Mouse (Mus musculus) forebrain, embryonic 15.5 days (tissue): Measurements from ENCODE around the gene Chmp4b. TPM values are rescaled to one million over a fixed set of nuclear protein-coding genes. Genes with fewer than 3 reads are reported as not detected.

ENCODE experiments used
- ATAC-seq: fragments of 200-750 bp; cut with Nextera tagmentation; replicated peaks from 2 replicates; pipeline ENCODE4 v1.8.0; 2017; ENCODE audit warnings: mild to moderate bottlenecking, moderate TSS enrichment, moderate library complexity
- H3K27ac ChIP-seq: fragments of 300-500 bp; sonication (generic); replicated peaks from 2 replicates; pipeline ENCODE4 v1.5.1; 2015; ENCODE audit warnings: mild to moderate bottlenecking, inconsistent platforms
- H3K27me3 ChIP-seq: fragments of 300-500 bp; sonication (generic); 2 replicates; pipeline ENCODE4 v1.6.1; 2015; ENCODE audit warnings: inconsistent platforms
- H3K36me3 ChIP-seq: fragments of 300-500 bp; sonication (generic); 2 replicates; pipeline ENCODE4 v1.6.1; 2015; ENCODE audit warnings: mild to moderate bottlenecking, inconsistent platforms
- H3K4me1 ChIP-seq: fragments of 300-500 bp; sonication (generic); 2 replicates; pipeline ENCODE4 v1.6.1; 2015; ENCODE audit warnings: inconsistent platforms
- H3K4me2 ChIP-seq: fragments of 300-500 bp; sonication (generic); replicated peaks from 2 replicates; pipeline ENCODE4 v1.6.1; 2015; ENCODE audit warnings: mild to moderate bottlenecking, inconsistent platforms
- H3K4me3 ChIP-seq: fragments of 300-500 bp; sonication (generic); 2 replicates; pipeline ENCODE4 v1.5.1; 2015; ENCODE audit warnings: mild to moderate bottlenecking, inconsistent platforms
- H3K9ac ChIP-seq: fragments of 300-500 bp; sonication (generic); replicated peaks from 2 replicates; pipeline ENCODE4 v1.6.1; 2015; ENCODE audit warnings: mild to moderate bottlenecking, inconsistent platforms
- H3K9me3 ChIP-seq: fragments of 300-500 bp; sonication (generic); 2 replicates; pipeline ENCODE4 v1.6.1; 2016; ENCODE audit warnings: inconsistent platforms
- WGBS: fragments of 180-500 bp; shearing (Covaris S2); methylation state at CpG from one replicate; pipeline ENCODE4 v1.1.7; 2015; ENCODE audit warnings: mixed read lengths; 5-methylcytosine and 5-hydroxymethylcytosine counted together
- polyA plus RNA-seq: library from polyadenylated mRNA; unstranded; fragments of >200 nt; fragmentation: Nextera tagmentation; extraction: Ambion mirVana; gene quantifications from 2 replicates; pipeline ENCODE4 v1.2.1, GENCODE M21; 2015

Chmp4b gene
- polyA plus RNA-seq = 23.9 and 25.0 TPM in 2 replicates

- WGBS = 66% methylated on average over 8 of the region's 8 CpGs
- no peaks in the 10 kb centered on the region for H3K9me3 ChIP-seq
- no peak within 1 kb of the TSS for H3K27ac ChIP-seq
These were observed at the start of gene Chmp4b for GRCm38 (mm10) chr2:154651363-154651762. Chmp4b (plus strand) TSS chr2:154651705.

GRCm38 (mm10) chr2:154603007-154603637 lies 48.4 kb upstream of the Chmp4b start:
- peak overlapping the region; percentile 78 for H3K9ac ChIP-seq
- H3K27me3 ChIP-seq = no peaks in the 10 kb centered on the region
- H3K9me3 ChIP-seq = no peaks in the 10 kb centered on the region
- H3K4me2 ChIP-seq = peak overlapping the region; percentile 64
- H3K4me3 ChIP-seq = peak overlapping the region; percentile 68
- H3K4me1 ChIP-seq = peaks cover 14% of the 10 kb centered on the region
- peak; percentile 65 for ATAC-seq
- H3K27ac ChIP-seq = 0 out of 2 replicates have a peak overlapping the region, but pooled peaks have one; percentile 53
- 21% methylated on average over 22 of the region's 22 CpGs for WGBS
- no peaks in the 10 kb centered on the region for H3K36me3 ChIP-seq

More at GRCm38 (mm10) chr2:154651363-154651762, at the start of gene Chmp4b:
- no peak within 1 kb of the TSS for H3K4me2 ChIP-seq
- no peak for ATAC-seq
- H3K4me1 ChIP-seq = peaks cover 5% of the 10 kb centered on the region
- H3K36me3 ChIP-seq = peaks cover 3% of the 10 kb centered on the region; the same call in 1 of the 2 replicates
- no peak within 1 kb of the TSS for H3K9ac ChIP-seq
- H3K27me3 ChIP-seq = no peaks in the 10 kb centered on the region
- no peak within 1 kb of the TSS for H3K4me3 ChIP-seq

- Histone ChIP-seq H3K4me2 (peak within 1 kb of the TSS; percentile 64), H3K4me1 (peaks cover 14% of the 10 kb centered on the region), H3K4me3 (peak within 1 kb of the TSS; percentile 68), H3K27me3 (no peaks in the 10 kb centered on the region), H3K27ac (0 out of 2 replicates have a peak within 1 kb of the TSS, but pooled peaks have one; percentile 53), H3K9me3 (no peaks in the 10 kb centered on the region), H3K36me3 (no peaks in the 10 kb centered on the region), H3K9ac (peak within 1 kb of the TSS; percentile 78)
- under 1% methylated on average over 13 of the region's 13 CpGs for WGBS
- peak; percentile 100 for ATAC-seq
These were observed 47.8 kb upstream of the Chmp4b start, which contains the start of gene Pxmp4 for GRCm38 (mm10) chr2:154603638-154604153. Pxmp4 (minus strand) TSS chr2:154603708.

GRCm38 (mm10) chr2:154604156-154604555 lies 47.3 kb upstream of the Chmp4b start:
- Histone ChIP-seq H3K4me1 (peaks cover 14% of the 10 kb centered on the region), H3K9ac (no peak overlapping the region), H3K4me2 (peak overlapping the region; percentile 64), H3K27me3 (no peaks in the 10 kb centered on the region), H3K27ac (no peak overlapping the region), H3K9me3 (no peaks in the 10 kb centered on the region), H3K36me3 (no peaks in the 10 kb centered on the region), H3K4me3 (peak overlapping the region; percentile 68)
- WGBS = 47% methylated on average over 7 of the region's 7 CpGs
- no peak; the same call in 1 of the 2 replicates for ATAC-seq

GRCm38 (mm10) chr2:154606965-154607364 lies 44.5 kb upstream of the Chmp4b start:
- Histone ChIP-seq H3K9me3 (no peaks in the 10 kb centered on the region), H3K36me3 (no peaks in the 10 kb centered on the region), H3K4me3 (no peak overlapping the region), H3K27me3 (no peaks in the 10 kb centered on the region), H3K4me1 (peaks cover 14% of the 10 kb centered on the region), H3K9ac (no peak overlapping the region), H3K4me2 (no peak overlapping the region), H3K27ac (no peak overlapping the region)
- ATAC-seq = no peak
- 83% methylated on average over 1 of the region's 1 CpGs for WGBS

GRCm38 (mm10) chr2:154609050-154609767 lies 42.3 kb upstream of the Chmp4b start:
- 72% methylated on average over 10 of the region's 10 CpGs for WGBS
- no peak for ATAC-seq

GRCm38 (mm10) chr2:154613118-154614115 lies 38.1 kb upstream of the Chmp4b start, which contains the start of the genes Zfp341 and 4930519P11Rik:
Zfp341 (plus strand) TSS chr2:154613297.
4930519P11Rik (minus strand) TSS chr2:154613437.
- peak within 1 kb of the TSS; percentile 60 for H3K4me2 ChIP-seq
- WGBS = under 1% methylated on average over 92 of the region's 98 CpGs
- H3K4me1 ChIP-seq = peaks cover 18% of the 10 kb centered on the region
- no peaks in the 10 kb centered on the region for H3K9me3 ChIP-seq
- H3K27ac ChIP-seq = peak within 1 kb of the TSS; percentile 97
- ATAC-seq = peak; percentile 93
- H3K36me3 ChIP-seq = peaks cover 3% of the 10 kb centered on the region
- peak within 1 kb of the TSS; percentile 83 for H3K9ac ChIP-seq
- H3K4me3 ChIP-seq = peak within 1 kb of the TSS; percentile 59
- no peaks in the 10 kb centered on the region for H3K27me3 ChIP-seq

More at GRCm38 (mm10) chr2:154609050-154609767, 42.3 kb upstream of the Chmp4b start:
- H3K4me1 ChIP-seq = peaks cover 12% of the 10 kb centered on the region
- no peaks in the 10 kb centered on the region for H3K27me3 ChIP-seq
- H3K4me2 ChIP-seq = no peak overlapping the region
- no peak overlapping the region for H3K27ac ChIP-seq
- no peak overlapping the region for H3K9ac ChIP-seq
- H3K4me3 ChIP-seq = no peak overlapping the region
- no peaks in the 10 kb centered on the region for H3K9me3 ChIP-seq
- no peaks in the 10 kb centered on the region for H3K36me3 ChIP-seq

GRCm38 (mm10) chr2:154614841-154615576 lies 36.5 kb upstream of the Chmp4b start:
- Histone ChIP-seq H3K9ac (no peak overlapping the region), H3K4me2 (peak overlapping the region; percentile 60), H3K27ac (0 out of 2 replicates have a peak overlapping the region, but pooled peaks have one; percentile 15), H3K27me3 (no peaks in the 10 kb centered on the region), H3K9me3 (no peaks in the 10 kb centered on the region), H3K4me1 (peaks cover 18% of the 10 kb centered on the region), H3K4me3 (no peak overlapping the region), H3K36me3 (peaks cover 5% of the 10 kb centered on the region)
- 69% methylated on average over 19 of the region's 19 CpGs for WGBS
- ATAC-seq = no peak

- Histone ChIP-seq H3K27ac (no peak overlapping the region), H3K4me2 (no peak overlapping the region), H3K27me3 (no peaks in the 10 kb centered on the region), H3K36me3 (peaks cover 5% of the 10 kb centered on the region), H3K9me3 (no peaks in the 10 kb centered on the region), H3K4me1 (peaks cover 18% of the 10 kb centered on the region), H3K9ac (no peak overlapping the region), H3K4me3 (no peak overlapping the region)
- ATAC-seq = no peak
- WGBS = 96% methylated on average over 5 of the region's 5 CpGs
These were observed 35.8 kb upstream of the Chmp4b start for GRCm38 (mm10) chr2:154615674-154616073.

- Histone ChIP-seq H3K4me1 (peaks cover 18% of the 10 kb centered on the region), H3K4me3 (no peak overlapping the region), H3K36me3 (peaks cover 5% of the 10 kb centered on the region), H3K4me2 (no peak overlapping the region), H3K27me3 (no peaks in the 10 kb centered on the region), H3K27ac (no peak overlapping the region), H3K9me3 (no peaks in the 10 kb centered on the region), H3K9ac (no peak overlapping the region)
- 100% methylated on average over 3 of the region's 3 CpGs for WGBS
- no peak for ATAC-seq
These were observed 34.4 kb upstream of the Chmp4b start for GRCm38 (mm10) chr2:154617061-154617460.
